Mouse (Mus musculus): ENCODE data around the gene Cdh23.

- no peak for TF ChIP-seq CTCF (IDR thresholded peaks at IDR 0.05; ENCODE audit: low read depth, low read length)
- no peak for TF ChIP-seq GATA1 (IDR thresholded peaks at IDR 0.05; ENCODE audit: borderline replicate concordance, low read length)
- TF ChIP-seq TAL1 (conservative IDR thresholded peaks at IDR 0.05; ENCODE audit: low read depth, low read length) = no peak
Observed at GRCm38 (mm10) chr10:60357441-60357840, 338.8 kb downstream of the Cdh23 start.

Data from G1E (cell line).